Mouse (Mus musculus) cortical plate, adult 2 months (tissue): ENCODE results near the gene Olfr203.
"Not testable (repeated sequence)": the region's sequence is repeated elsewhere in the genome, so short reads cannot be mapped to it uniquely, and the experiment has no call there.

Source experiments
- CTCF ChIP-seq: fragments of 200-500 bp; IDR thresholded peaks from 2 replicates; pipeline ENCODE4 v1.5.1; 2011; ENCODE audit warnings: mild to moderate bottlenecking, control low read depth, low read length; ENCODE audit not compliant: insufficient read depth; ENCODE audit errors: extremely low read depth
- POLR2A ChIP-seq: fragments of 200-500 bp; IDR thresholded peaks from 2 replicates; pipeline ENCODE4 v1.6.1; 2011; ENCODE audit warnings: mild to moderate bottlenecking, low read length, control low read depth; ENCODE audit not compliant: insufficient read depth; ENCODE audit errors: extremely low read depth

DNA sequence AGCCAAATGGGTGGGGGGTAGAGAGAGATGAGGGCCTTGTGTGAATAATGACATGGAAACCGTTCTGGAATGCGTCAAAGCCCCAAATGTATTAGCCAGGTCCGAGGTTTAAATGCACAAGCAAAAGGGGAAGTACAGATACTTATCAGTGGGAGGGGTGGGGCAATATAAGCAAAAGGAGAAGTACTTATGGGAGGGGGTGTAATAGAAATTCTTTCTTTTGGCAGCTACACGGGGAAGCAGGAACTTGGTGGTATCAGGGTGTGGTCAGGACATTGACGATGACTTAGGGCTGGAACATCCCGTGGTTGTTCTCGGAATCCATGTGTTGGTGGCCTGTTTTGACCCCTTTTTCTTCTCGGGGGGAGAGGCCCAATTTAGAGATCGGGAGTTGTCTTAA lies 11.1 kb upstream of the Olfr203 start:
- not testable (repeated sequence) for TF ChIP-seq CTCF, POLR2A
